Mouse (Mus musculus): ENCODE measurements around the gene Tedc2. TPM values are rescaled to one million over a fixed set of nuclear protein-coding genes. Genes with fewer than 3 reads are reported as not detected.

Gene Tedc2
- polyA plus RNA-seq, 1 experiment, result 3.7 TPM

DNA sequence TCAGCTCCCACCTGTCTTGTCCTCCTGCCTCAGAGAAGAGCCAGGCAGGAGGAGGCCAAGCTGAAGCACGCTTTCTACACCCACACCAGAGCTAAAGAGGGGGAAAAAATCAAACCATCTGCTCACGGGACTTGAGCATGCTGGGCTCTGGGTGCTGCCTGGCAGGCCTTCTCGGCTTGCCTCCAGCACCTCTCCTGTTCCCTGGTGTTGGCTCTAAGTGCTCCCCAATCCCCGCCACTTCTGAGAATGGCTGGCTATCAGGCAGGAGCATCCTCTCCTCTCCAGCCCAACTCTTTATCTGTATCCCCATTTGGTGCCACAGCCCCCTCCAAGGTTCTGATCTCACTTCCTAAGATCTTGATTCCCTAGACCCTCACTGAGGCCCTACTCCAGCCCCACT, 21.4 kb downstream of the Tedc2 start:
- Histone ChIP-seq H3ac (ENCODE audit: control insufficient read depth, insufficient read length) (no peak overlapping the region), H3K36me3 (ENCODE audit: control insufficient read depth, insufficient read depth) (no peaks in the 10 kb centered on the region), H3K4me3 (no peak overlapping the region), H3K4me2 (ENCODE audit: low read depth) (no peak overlapping the region), H3K27me3 (ENCODE audit: control insufficient read depth, insufficient read depth, insufficient read length) (no peaks in the 10 kb centered on the region), H3K79me2 (ENCODE audit: control insufficient read depth, insufficient read depth) (no peaks in the 10 kb centered on the region)
- no peak for TF ChIP-seq MYOG (IDR thresholded peaks at IDR 0.05; ENCODE audit: control insufficient read depth in 1 of 3, insufficient read depth in 1 of 3, insufficient read length in 2 of 3, low read depth in 2 of 3)

DNA sequence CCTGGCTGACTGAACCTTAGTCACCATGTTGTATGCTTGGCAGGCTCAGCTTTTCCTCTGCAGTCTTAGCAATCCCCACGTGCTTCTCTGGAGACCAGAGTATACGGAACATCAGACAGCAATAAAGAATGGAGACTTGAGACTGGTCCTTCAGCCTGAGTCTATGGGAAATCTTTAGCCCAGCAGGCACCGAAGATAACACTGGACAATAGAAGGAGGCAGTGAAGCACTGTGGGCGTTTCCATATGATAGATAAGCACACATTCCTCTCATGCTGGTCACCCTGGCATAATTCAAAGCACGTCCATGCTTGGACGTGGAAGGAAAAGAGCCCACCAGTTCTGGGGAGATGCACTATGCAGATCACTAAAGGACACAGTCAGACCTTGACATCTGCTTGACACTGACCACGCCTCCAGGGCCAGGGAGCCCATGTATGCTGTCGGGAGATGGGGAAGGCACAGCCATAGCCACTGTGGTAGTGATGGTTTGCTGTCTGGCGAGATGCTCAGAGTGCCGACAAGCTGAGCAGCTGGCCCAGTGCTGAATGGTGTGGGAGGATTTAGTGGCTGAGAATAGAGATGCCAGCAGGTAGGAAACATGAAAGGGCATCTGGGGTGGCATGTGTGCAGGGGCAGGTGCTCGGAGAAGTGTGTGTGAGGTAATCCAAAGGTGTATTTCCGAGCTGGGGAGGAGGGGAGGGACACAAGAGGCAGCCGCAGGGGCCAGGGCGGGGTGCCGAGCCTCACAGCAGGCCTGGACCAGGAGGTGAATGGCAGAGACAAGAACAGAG, 23.4 kb downstream of the Tedc2 start:
- TF ChIP-seq MYOD1 (IDR thresholded peaks at IDR 0.05; ENCODE audit: control insufficient read depth in 1 of 3, insufficient read length in 2 of 3, low read depth in 2 of 3), result no peak
- TF ChIP-seq CEBPB (IDR thresholded peaks at IDR 0.05; ENCODE audit: insufficient read depth, poor library complexity, severe bottlenecking), result no peak
- TF ChIP-seq TCF12 (IDR thresholded peaks at IDR 0.05; ENCODE audit: insufficient read depth, poor library complexity, severe bottlenecking), result no peak
- no peak for TF ChIP-seq E2F4 (IDR thresholded peaks at IDR 0.05; ENCODE audit: insufficient read depth)
- TF ChIP-seq POLR2A (IDR thresholded peaks at IDR 0.05; ENCODE audit: insufficient read length, low read depth), result no peak
- no peak for TF ChIP-seq MYOG (IDR thresholded peaks at IDR 0.05; ENCODE audit: control insufficient read depth in 1 of 3, insufficient read depth in 1 of 3, insufficient read length in 2 of 3, low read depth in 2 of 3)
- no peak for TF ChIP-seq USF1 (IDR thresholded peaks at IDR 0.05; ENCODE audit: low read depth)
- no peak for TF ChIP-seq REST (IDR thresholded peaks at IDR 0.05; ENCODE audit: insufficient read depth, insufficient read length)
- no peak for TF ChIP-seq SRF (IDR thresholded peaks at IDR 0.05; ENCODE audit: control insufficient read depth, insufficient read length, low read depth)
- no peak for TF ChIP-seq MAX (IDR thresholded peaks at IDR 0.05; ENCODE audit: low read depth)
- no peak for TF ChIP-seq POLR2AphosphoS2 (IDR thresholded peaks at IDR 0.05; ENCODE audit: insufficient read length, low read depth)
- TF ChIP-seq TCF3 (IDR thresholded peaks at IDR 0.05; ENCODE audit: insufficient read length, low read depth), result no peak
- no peak overlapping the region for H3K4me2 ChIP-seq (ENCODE audit: low read depth)
- H3K27me3 ChIP-seq (ENCODE audit: control insufficient read depth, insufficient read depth, insufficient read length), result no peaks in the 10 kb centered on the region

DNA sequence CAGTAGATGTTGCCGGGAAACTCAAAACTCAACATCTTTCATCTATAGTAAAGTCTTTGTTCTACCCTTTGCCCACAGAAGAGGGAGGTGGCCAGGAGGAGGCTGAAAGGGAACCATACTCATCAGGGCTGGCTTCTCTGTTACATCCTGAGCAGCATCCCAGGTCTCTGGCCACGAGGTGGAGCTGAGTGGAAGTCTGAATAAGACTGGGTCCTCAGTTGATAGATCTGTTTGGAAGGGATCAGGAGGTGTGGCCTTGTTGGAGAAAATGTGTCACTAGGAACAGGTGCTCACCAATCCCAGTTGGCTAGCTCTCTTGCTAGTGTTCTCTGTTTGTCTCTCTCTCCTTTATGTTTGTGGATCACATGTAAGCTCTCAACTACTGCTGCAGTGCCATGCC, 25.3 kb downstream of the Tedc2 start:
- no peaks in the 10 kb centered on the region for H3K79me2 ChIP-seq (ENCODE audit: control insufficient read depth, insufficient read depth)
- TF ChIP-seq MYOG (IDR thresholded peaks at IDR 0.05; ENCODE audit: control insufficient read depth in 1 of 3, insufficient read depth in 1 of 3, insufficient read length in 2 of 3, low read depth in 2 of 3) (no peak), E2F4 (IDR thresholded peaks at IDR 0.05; ENCODE audit: insufficient read depth) (no peak), CEBPB (IDR thresholded peaks at IDR 0.05; ENCODE audit: insufficient read depth, poor library complexity, severe bottlenecking) (no peak), MYOD1 (IDR thresholded peaks at IDR 0.05; ENCODE audit: control insufficient read depth in 1 of 3, insufficient read length in 2 of 3, low read depth in 2 of 3) (no peak)
- H3K4me3 ChIP-seq, result no peak overlapping the region
- H3ac ChIP-seq (ENCODE audit: control insufficient read depth, insufficient read length), result no peak overlapping the region
- no peaks in the 10 kb centered on the region for H3K36me3 ChIP-seq (ENCODE audit: control insufficient read depth, insufficient read depth)
- no peak overlapping the region for H3K4me2 ChIP-seq (ENCODE audit: low read depth)
- H3K27me3 ChIP-seq (ENCODE audit: control insufficient read depth, insufficient read depth, insufficient read length), result no peaks in the 10 kb centered on the region

More for the DNA sequence above, 23.4 kb downstream of the Tedc2 start:
- no peaks in the 10 kb centered on the region for H3K36me3 ChIP-seq (ENCODE audit: control insufficient read depth, insufficient read depth)
- H3K79me2 ChIP-seq (ENCODE audit: control insufficient read depth, insufficient read depth), result no peaks in the 10 kb centered on the region
- no peak overlapping the region for H3K4me3 ChIP-seq
- H3ac ChIP-seq (ENCODE audit: control insufficient read depth, insufficient read length), result no peak overlapping the region

- no peaks in the 10 kb centered on the region for H3K79me2 ChIP-seq (ENCODE audit: control insufficient read depth, insufficient read depth)
- no peak overlapping the region for H3K4me2 ChIP-seq (ENCODE audit: low read depth)
- no peaks in the 10 kb centered on the region for H3K27me3 ChIP-seq (ENCODE audit: control insufficient read depth, insufficient read depth, insufficient read length)
- no peak overlapping the region for H3K4me3 ChIP-seq
- H3ac ChIP-seq (ENCODE audit: control insufficient read depth, insufficient read length), result no peak overlapping the region
- TF ChIP-seq SRF (IDR thresholded peaks at IDR 0.05; ENCODE audit: control insufficient read depth, insufficient read length, low read depth) (no peak), MAX (IDR thresholded peaks at IDR 0.05; ENCODE audit: low read depth) (no peak), MYOG (IDR thresholded peaks at IDR 0.05; ENCODE audit: control insufficient read depth in 1 of 3, insufficient read depth in 1 of 3, insufficient read length in 2 of 3, low read depth in 2 of 3) (no peak), POLR2A (IDR thresholded peaks at IDR 0.05; ENCODE audit: insufficient read length, low read depth) (no peak), USF1 (IDR thresholded peaks at IDR 0.05; ENCODE audit: low read depth) (no peak), TCF12 (IDR thresholded peaks at IDR 0.05; ENCODE audit: insufficient read depth, poor library complexity, severe bottlenecking) (no peak), REST (IDR thresholded peaks at IDR 0.05; ENCODE audit: insufficient read depth, insufficient read length) (no peak), CEBPB (IDR thresholded peaks at IDR 0.05; ENCODE audit: insufficient read depth, poor library complexity, severe bottlenecking) (no peak), E2F4 (IDR thresholded peaks at IDR 0.05; ENCODE audit: insufficient read depth) (no peak), MYOD1 (IDR thresholded peaks at IDR 0.05; ENCODE audit: control insufficient read depth in 1 of 3, insufficient read length in 2 of 3, low read depth in 2 of 3) (no peak), TCF3 (IDR thresholded peaks at IDR 0.05; ENCODE audit: insufficient read length, low read depth) (no peak), POLR2AphosphoS2 (IDR thresholded peaks at IDR 0.05; ENCODE audit: insufficient read length, low read depth) (no peak)
- H3K36me3 ChIP-seq (ENCODE audit: control insufficient read depth, insufficient read depth), result no peaks in the 10 kb centered on the region
Observed at GRCm38 (mm10) chr17:24193769-24194168, 26.9 kb downstream of the Tedc2 start.

DNA sequence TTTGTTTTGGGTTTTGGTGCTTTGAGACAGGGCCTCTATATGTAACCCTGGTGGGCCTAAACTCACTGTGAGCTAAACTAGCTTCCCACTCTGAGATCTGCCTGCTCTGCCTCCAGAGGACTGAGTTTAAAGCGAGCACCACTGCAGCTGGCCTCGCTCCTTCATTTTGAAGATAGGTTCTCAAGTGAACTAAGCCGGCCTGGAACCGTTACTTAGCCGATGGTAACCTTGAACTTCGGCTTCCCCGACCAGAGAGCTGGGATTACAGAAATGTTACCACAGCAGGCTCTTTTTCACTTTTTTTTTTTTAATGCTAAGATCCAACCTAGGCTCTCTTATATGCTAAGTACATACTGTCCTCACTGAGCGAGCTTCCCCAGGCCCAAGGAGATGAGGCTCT, 27.4 kb downstream of the Tedc2 start:
- TF ChIP-seq SRF (IDR thresholded peaks at IDR 0.05; ENCODE audit: control insufficient read depth, insufficient read length, low read depth) (no peak), E2F4 (IDR thresholded peaks at IDR 0.05; ENCODE audit: insufficient read depth) (no peak)
- no peak overlapping the region for H3ac ChIP-seq (ENCODE audit: control insufficient read depth, insufficient read length)
- no peaks in the 10 kb centered on the region for H3K79me2 ChIP-seq (ENCODE audit: control insufficient read depth, insufficient read depth)
- H3K4me2 ChIP-seq (ENCODE audit: low read depth), result no peak overlapping the region
- no peaks in the 10 kb centered on the region for H3K27me3 ChIP-seq (ENCODE audit: control insufficient read depth, insufficient read depth, insufficient read length)
- no peaks in the 10 kb centered on the region for H3K36me3 ChIP-seq (ENCODE audit: control insufficient read depth, insufficient read depth)
- H3K4me3 ChIP-seq, result no peak overlapping the region
